Mouse (Mus musculus): ENCODE measurements around the gene Clcn6.

Gene Clcn6

GRCm38 (mm10) chr4:148038600-148039253 is at the start of gene Clcn6, which contains the start of gene Mthfr:
Gene Clcn6, minus strand, starts transcription at chr4:148038821.
Gene Mthfr, plus strand, starts transcription at chr4:148039077.
- in situ Hi-C loops (cut with MboI; ENCODE audit: unreplicated experiment in 2 of 2) = loop anchor here in 1 of 2 experiments (5.0 kb wide), 1 partner anchor 49 kb away; the partner anchor contains the start of gene Agtrap

GRCm38 (mm10) chr4:148087907-148088527 is 49.4 kb upstream of the Clcn6 start, which contains the start of gene Agtrap:
Gene Agtrap, minus strand, starts transcription at chr4:148088031.
- in situ Hi-C loops (cut with MboI; ENCODE audit: unreplicated experiment in 2 of 2) = loop anchor here in 1 of 2 experiments (5.0 kb wide), 1 partner anchor 51 kb away; the partner anchor contains the start of genes Clcn6 and Mthfr

GRCm38 (mm10) chr4:148087091-148087906 is 48.7 kb upstream of the Clcn6 start:
- in situ Hi-C loops (cut with MboI; ENCODE audit: unreplicated experiment in 2 of 2) = loop anchor here in 1 of 2 experiments (5.0 kb wide), 1 partner anchor 50 kb away; the partner anchor contains the start of genes Clcn6 and Mthfr

- in situ Hi-C loops (cut with MboI; ENCODE audit: unreplicated experiment in 2 of 2) = loop anchor here in 1 of 2 experiments (5.0 kb wide), 1 partner anchor 49 kb away; the partner anchor contains the start of genes Clcn6 and Mthfr
Observed at GRCm38 (mm10) chr4:148085907-148086305, 47.3 kb upstream of the Clcn6 start.

- in situ Hi-C loops (cut with MboI; ENCODE audit: unreplicated experiment in 2 of 2) = loop anchor here in 1 of 2 experiments (5.0 kb wide), 1 partner anchor 48 kb away; the partner anchor contains the start of genes Clcn6 and Mthfr
Observed at GRCm38 (mm10) chr4:148085131-148085906, 46.7 kb upstream of the Clcn6 start.

- in situ Hi-C loops (cut with MboI; ENCODE audit: unreplicated experiment in 2 of 2) = loop anchor here (5.0 kb wide), 1 partner anchor 127 kb away; no protein-coding TSS in a partner anchor
Observed at GRCm38 (mm10) chr4:148084261-148084714, 45.7 kb upstream of the Clcn6 start.

GRCm38 (mm10) chr4:148083176-148083899 is 44.7 kb upstream of the Clcn6 start:
- in situ Hi-C loops (cut with MboI; ENCODE audit: unreplicated experiment in 2 of 2) = loop anchor here (5.0 kb wide), 1 partner anchor 126 kb away; no protein-coding TSS in a partner anchor

GRCm38 (mm10) chr4:148082257-148083044 is 43.8 kb upstream of the Clcn6 start:
- in situ Hi-C loops (cut with MboI; ENCODE audit: unreplicated experiment in 2 of 2) = loop anchor here (5.0 kb wide), 1 partner anchor 125 kb away; no protein-coding TSS in a partner anchor

GRCm38 (mm10) chr4:148081201-148081600 is 42.6 kb upstream of the Clcn6 start:
- in situ Hi-C loops (cut with MboI; ENCODE audit: unreplicated experiment in 2 of 2) = loop anchor here (5.0 kb wide), 1 partner anchor 124 kb away; no protein-coding TSS in a partner anchor

GRCm38 (mm10) chr4:148080597-148080973 is 42.0 kb upstream of the Clcn6 start:
- in situ Hi-C loops (cut with MboI; ENCODE audit: unreplicated experiment in 2 of 2) = loop anchor here (5.0 kb wide), 1 partner anchor 123 kb away; no protein-coding TSS in a partner anchor

GRCm38 (mm10) chr4:148079944-148080596 is 41.4 kb upstream of the Clcn6 start:
- in situ Hi-C loops (cut with MboI; ENCODE audit: unreplicated experiment in 2 of 2) = loop anchor here (5.0 kb wide), 1 partner anchor 123 kb away; no protein-coding TSS in a partner anchor

- in situ Hi-C loops (cut with MboI; ENCODE audit: unreplicated experiment in 2 of 2) = no loop called here
Observed at GRCm38 (mm10) chr4:148079212-148079611, 40.6 kb upstream of the Clcn6 start.

- in situ Hi-C loops (cut with MboI; ENCODE audit: unreplicated experiment in 2 of 2) = no loop called here
Observed at GRCm38 (mm10) chr4:148075881-148076280, 37.3 kb upstream of the Clcn6 start.

- in situ Hi-C loops (cut with MboI; ENCODE audit: unreplicated experiment in 2 of 2) = no loop called here
Observed at GRCm38 (mm10) chr4:148075259-148075658, 36.6 kb upstream of the Clcn6 start.

GRCm38 (mm10) chr4:148074521-148075189 is 36.0 kb upstream of the Clcn6 start:
- in situ Hi-C loops (cut with MboI; ENCODE audit: unreplicated experiment in 2 of 2) = no loop called here

GRCm38 (mm10) chr4:148071508-148071907 is 32.9 kb upstream of the Clcn6 start:
- in situ Hi-C loops (cut with MboI; ENCODE audit: unreplicated experiment in 2 of 2) = no loop called here

Data from v-Abl transformed pro-B cells (cell line).